Mouse (Mus musculus): ENCODE results near the gene Nfia. TPM values are rescaled to one million over a fixed set of nuclear protein-coding genes. Genes with fewer than 3 reads are reported as not detected.

The Nfia gene
- polyA plus RNA-seq, 1 experiment = 41.2 TPM

DNA sequence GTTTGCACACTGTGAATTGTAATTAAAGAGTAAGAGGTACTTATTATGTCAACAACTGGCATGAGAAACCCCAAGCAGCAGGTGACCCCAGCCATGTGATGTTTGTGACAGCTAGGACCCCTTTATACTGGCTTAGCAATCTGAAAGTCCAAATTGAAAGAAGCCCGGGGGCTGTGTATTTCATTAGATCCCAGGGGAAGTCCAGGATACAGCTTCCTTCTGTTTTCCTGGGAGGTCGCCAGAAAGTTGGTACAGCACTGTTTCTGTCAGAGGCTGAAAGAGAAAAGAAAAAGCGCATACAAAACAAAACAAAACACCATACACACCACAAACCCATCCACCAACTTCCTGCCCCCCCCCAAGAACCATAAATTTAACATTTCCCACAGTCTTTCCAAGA is 164.4 kb downstream of the Nfia start:
- Histone ChIP-seq H3K27ac (ENCODE audit: insufficient read depth, low read length) (no peak overlapping the region), H3K4me3 (replicated peaks; ENCODE audit: insufficient read depth, low read depth, low read length) (no peak overlapping the region), H3K27me3 (ENCODE audit: control insufficient read depth, insufficient read depth, low read length) (no peaks in the 10 kb centered on the region), H3K4me1 (ENCODE audit: control insufficient read depth, insufficient read depth, low read length) (peaks cover 13% of the 10 kb centered on the region)
- TF ChIP-seq CTCF (IDR thresholded peaks at IDR 0.05; ENCODE audit: borderline replicate concordance, insufficient read depth, low read depth, low read length) (no peak), POLR2A (IDR thresholded peaks at IDR 0.05; ENCODE audit: borderline replicate concordance, insufficient read depth, low read length) (no peak)
- 21% methylated on average over 3 of the region's 3 CpGs for WGBS
- DNase-seq = peak in 1 of 2 experiments; percentile 56

DNA sequence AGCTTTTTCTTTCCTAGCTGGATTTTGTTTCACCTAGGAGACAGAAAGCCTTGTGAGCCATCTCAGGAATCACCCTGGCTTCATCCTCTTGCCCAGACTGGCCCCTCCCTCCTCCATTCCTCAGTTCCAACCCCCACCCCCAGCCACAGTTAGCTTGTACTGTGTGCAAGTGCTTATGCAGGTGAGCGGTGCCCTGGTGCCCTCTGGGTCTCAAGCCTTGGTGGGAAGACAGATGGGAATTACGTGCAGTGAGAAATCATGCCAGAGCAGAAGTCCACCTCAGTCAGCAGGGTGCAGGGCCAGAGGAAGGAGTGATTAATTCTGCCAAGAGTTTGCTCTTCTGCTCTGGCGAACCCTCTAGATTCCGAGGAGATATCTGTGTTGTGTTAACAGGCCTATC is 167.0 kb downstream of the Nfia start:
- Histone ChIP-seq H3K4me1 (ENCODE audit: control insufficient read depth, insufficient read depth, low read length) (peaks cover 13% of the 10 kb centered on the region), H3K27me3 (ENCODE audit: control insufficient read depth, insufficient read depth, low read length) (no peaks in the 10 kb centered on the region), H3K27ac (ENCODE audit: insufficient read depth, low read length) (peak overlapping the region; percentile 72), H3K4me3 (replicated peaks; ENCODE audit: insufficient read depth, low read depth, low read length) (no peak overlapping the region)
- TF ChIP-seq POLR2A (IDR thresholded peaks at IDR 0.05; ENCODE audit: borderline replicate concordance, insufficient read depth, low read length) (no peak), CTCF (IDR thresholded peaks at IDR 0.05; ENCODE audit: borderline replicate concordance, insufficient read depth, low read depth, low read length) (no peak)
- 6% methylated on average over 4 of the region's 4 CpGs for WGBS
- DNase-seq = peak; percentile 77 to 87

DNA sequence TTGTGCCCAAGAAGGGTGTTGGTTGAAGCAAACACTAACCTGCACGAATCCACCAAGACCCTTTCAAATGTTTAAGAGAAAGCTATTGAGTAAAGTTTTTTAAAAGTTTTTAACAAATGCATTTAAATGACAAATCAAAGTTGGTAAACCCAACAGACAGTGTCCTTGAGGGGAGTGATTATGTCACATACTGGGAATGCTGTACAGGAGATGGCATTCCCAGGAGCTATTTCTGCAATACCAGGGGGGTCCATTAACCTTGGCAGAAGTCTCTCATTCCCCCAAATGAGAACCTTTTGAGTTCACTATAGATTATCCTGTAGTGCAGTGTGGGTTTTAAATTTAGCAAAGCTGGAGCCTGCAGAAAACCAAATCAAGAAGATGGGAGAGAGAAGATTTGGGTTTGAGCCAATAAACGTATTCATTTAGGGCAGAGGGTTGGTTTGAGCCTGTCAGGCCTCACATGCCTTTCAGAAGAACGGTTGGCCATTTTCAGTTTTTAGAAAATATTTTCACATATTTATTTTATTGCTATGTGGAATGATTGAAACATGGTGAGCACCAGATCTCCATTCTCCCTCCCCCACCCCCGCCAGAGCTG is 167.5 kb downstream of the Nfia start:
- 55% methylated on average over 4 of the region's 4 CpGs for WGBS
- H3K27ac ChIP-seq (ENCODE audit: insufficient read depth, low read length) = peak overlapping the region; percentile 72; the same call in 1 of the 2 replicates

DNA sequence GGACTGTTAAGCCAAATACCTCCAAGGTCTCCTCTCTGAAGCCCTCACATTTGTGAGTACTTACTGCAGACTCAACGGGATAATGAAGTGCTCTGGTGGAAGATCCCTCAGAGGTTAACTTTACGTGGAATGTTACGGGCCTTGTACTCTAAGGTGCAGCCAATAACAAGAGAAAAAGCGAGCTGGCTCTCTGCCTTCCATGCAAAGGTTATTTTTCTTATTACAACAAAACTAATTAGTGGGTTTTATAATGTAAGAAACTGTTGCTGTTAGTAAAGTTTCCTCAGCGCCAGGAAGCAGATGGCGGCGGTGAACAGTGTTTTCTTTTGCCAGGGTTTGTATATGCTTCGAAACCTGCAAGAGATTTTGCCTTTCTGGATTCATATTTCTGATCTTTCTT is 169.1 kb downstream of the Nfia start:
- no peak for TF ChIP-seq CTCF (IDR thresholded peaks at IDR 0.05; ENCODE audit: borderline replicate concordance, insufficient read depth, low read depth, low read length)
- TF ChIP-seq POLR2A (IDR thresholded peaks at IDR 0.05; ENCODE audit: borderline replicate concordance, insufficient read depth, low read length) = no peak
- DNase-seq = peak in 1 of 2 experiments; percentile 38
- no peak overlapping the region for H3K27ac ChIP-seq (ENCODE audit: insufficient read depth, low read length)
- H3K4me1 ChIP-seq (ENCODE audit: control insufficient read depth, insufficient read depth, low read length) = peaks cover 9% of the 10 kb centered on the region
- H3K27me3 ChIP-seq (ENCODE audit: control insufficient read depth, insufficient read depth, low read length) = no peaks in the 10 kb centered on the region
- WGBS = 51% methylated on average over 8 of the region's 8 CpGs
- no peak overlapping the region for H3K4me3 ChIP-seq (replicated peaks; ENCODE audit: insufficient read depth, low read depth, low read length)

More for the DNA sequence above, 167.5 kb downstream of the Nfia start:
- H3K4me1 ChIP-seq (ENCODE audit: control insufficient read depth, insufficient read depth, low read length) = peaks cover 13% of the 10 kb centered on the region
- no peak for DNase-seq
- H3K4me3 ChIP-seq (replicated peaks; ENCODE audit: insufficient read depth, low read depth, low read length) = no peak overlapping the region
- no peaks in the 10 kb centered on the region for H3K27me3 ChIP-seq (ENCODE audit: control insufficient read depth, insufficient read depth, low read length)
- TF ChIP-seq POLR2A (IDR thresholded peaks at IDR 0.05; ENCODE audit: borderline replicate concordance, insufficient read depth, low read length) (no peak), CTCF (IDR thresholded peaks at IDR 0.05; ENCODE audit: borderline replicate concordance, insufficient read depth, low read depth, low read length) (no peak)

DNA sequence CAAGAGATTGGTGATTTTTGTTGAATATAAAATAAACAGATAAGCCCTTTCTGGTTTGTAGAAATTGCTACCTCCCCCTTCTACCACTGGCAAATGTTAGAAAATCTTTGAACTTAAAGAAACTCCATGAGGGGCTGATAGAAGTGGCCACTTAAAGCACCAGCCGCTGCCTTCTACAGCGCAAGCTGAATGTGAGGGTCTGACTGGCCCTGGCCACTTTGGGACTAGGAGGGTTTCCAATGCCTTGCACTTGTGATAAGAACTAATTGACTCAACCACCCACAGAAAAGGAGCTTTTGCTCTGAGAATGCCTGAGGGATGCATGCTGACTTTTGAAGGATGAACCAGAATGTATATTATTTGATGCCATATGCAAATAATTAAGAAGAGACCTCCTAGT is 171.8 kb downstream of the Nfia start:
- H3K27me3 ChIP-seq (ENCODE audit: control insufficient read depth, insufficient read depth, low read length) = no peaks in the 10 kb centered on the region
- 100% methylated on average over 2 of the region's 2 CpGs for WGBS
- no peak overlapping the region for H3K4me3 ChIP-seq (replicated peaks; ENCODE audit: insufficient read depth, low read depth, low read length)
- TF ChIP-seq POLR2A (IDR thresholded peaks at IDR 0.05; ENCODE audit: borderline replicate concordance, insufficient read depth, low read length) = no peak
- no peak for TF ChIP-seq CTCF (IDR thresholded peaks at IDR 0.05; ENCODE audit: borderline replicate concordance, insufficient read depth, low read depth, low read length)
- peaks cover 4% of the 10 kb centered on the region for H3K4me1 ChIP-seq (ENCODE audit: control insufficient read depth, insufficient read depth, low read length)
- no peak for DNase-seq
- no peak overlapping the region for H3K27ac ChIP-seq (ENCODE audit: insufficient read depth, low read length)

DNA sequence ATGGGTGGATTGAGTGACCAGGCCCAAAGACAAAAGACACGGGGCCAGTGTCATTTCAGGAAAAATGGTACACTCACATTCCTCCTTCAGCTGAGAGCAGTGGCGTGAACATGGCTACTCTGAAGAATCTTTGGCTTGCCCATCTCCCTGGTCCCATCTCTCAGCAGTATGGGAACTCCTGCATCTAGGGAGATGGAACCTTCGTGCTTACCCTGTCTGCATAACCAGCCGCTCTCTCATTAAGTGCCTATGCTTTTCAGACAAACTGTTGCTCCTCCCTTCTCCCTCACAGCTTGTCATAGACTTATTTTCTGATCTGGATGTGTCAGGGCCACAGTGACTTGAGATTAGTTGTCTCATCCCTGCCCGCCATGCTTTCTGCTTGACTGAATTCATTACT is 174.9 kb downstream of the Nfia start:
- DNase-seq = no peak
- no peak overlapping the region for H3K27ac ChIP-seq (ENCODE audit: insufficient read depth, low read length)
- peaks cover 4% of the 10 kb centered on the region; the same call in 1 of the 2 replicates for H3K4me1 ChIP-seq (ENCODE audit: control insufficient read depth, insufficient read depth, low read length)
- H3K4me3 ChIP-seq (replicated peaks; ENCODE audit: insufficient read depth, low read depth, low read length) = no peak overlapping the region
- no peaks in the 10 kb centered on the region for H3K27me3 ChIP-seq (ENCODE audit: control insufficient read depth, insufficient read depth, low read length)
- 87% methylated on average over 5 of the region's 5 CpGs for WGBS
- no peak for TF ChIP-seq POLR2A (IDR thresholded peaks at IDR 0.05; ENCODE audit: borderline replicate concordance, insufficient read depth, low read length)

DNA sequence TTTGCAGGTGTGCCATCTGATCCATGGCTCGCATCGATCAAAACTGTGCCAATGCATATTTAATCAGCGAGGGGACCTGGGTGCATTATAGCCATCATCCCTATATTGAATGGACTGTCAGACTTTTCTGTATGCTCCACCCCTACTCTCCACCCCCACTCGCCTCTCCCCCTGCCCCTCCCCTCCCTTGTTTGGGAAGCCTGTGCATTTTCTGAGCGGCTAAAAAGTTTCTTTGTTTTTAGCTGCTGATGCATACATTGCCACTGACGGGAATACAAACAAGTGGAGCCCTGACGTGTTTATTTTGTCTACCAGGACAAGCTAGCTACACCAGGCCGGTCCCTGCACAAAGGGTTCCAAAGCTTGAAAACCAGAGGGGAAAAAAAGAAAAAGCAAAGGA is 175.7 kb downstream of the Nfia start:
- peaks cover 4% of the 10 kb centered on the region; the same call in 1 of the 2 replicates for H3K4me1 ChIP-seq (ENCODE audit: control insufficient read depth, insufficient read depth, low read length)
- H3K27me3 ChIP-seq (ENCODE audit: control insufficient read depth, insufficient read depth, low read length) = no peaks in the 10 kb centered on the region
- H3K27ac ChIP-seq (ENCODE audit: insufficient read depth, low read length) = no peak overlapping the region
- H3K4me3 ChIP-seq (replicated peaks; ENCODE audit: insufficient read depth, low read depth, low read length) = no peak overlapping the region
- DNase-seq = no peak
- TF ChIP-seq POLR2A (IDR thresholded peaks at IDR 0.05; ENCODE audit: borderline replicate concordance, insufficient read depth, low read length) (no peak), CTCF (IDR thresholded peaks at IDR 0.05; ENCODE audit: borderline replicate concordance, insufficient read depth, low read depth, low read length) (no peak)
- WGBS = 57% methylated on average over 8 of the region's 8 CpGs

DNA sequence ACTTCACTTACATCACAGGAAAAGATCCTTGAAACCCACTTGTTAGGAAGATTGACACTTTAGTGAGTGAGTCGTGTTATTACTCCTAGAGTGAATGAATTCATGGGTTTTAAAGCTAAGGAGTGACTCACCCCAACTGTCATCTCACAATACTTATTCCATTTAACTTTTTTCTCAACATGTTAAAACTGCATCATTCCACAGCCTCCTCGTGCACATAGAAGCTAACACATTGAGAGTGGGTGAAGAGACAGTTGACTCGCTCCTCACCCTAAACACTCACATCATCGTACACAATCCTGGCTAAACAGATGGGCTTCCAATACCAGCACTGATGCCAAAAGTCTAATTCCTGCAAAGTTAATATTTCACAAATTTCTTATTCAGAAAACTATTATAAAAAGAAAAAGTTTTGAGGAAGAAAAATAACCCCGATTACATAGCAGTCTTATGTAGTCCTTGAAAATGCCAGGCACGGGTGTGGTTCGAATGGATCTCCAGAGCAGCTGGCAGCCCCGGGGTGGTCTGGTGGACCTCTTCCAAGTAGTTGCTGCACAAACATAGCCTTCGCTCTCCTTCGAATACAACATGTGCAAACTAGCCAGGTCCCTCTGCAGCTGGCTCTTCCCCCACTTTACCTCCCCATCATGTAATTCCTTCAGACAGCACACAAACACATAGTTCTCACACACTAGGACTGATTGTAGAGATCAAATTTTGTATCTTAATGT is 178.0 kb downstream of the Nfia start:
- TF ChIP-seq POLR2A (IDR thresholded peaks at IDR 0.05; ENCODE audit: borderline replicate concordance, insufficient read depth, low read length) (no peak), CTCF (IDR thresholded peaks at IDR 0.05; ENCODE audit: borderline replicate concordance, insufficient read depth, low read depth, low read length) (no peak)
- Histone ChIP-seq H3K27me3 (ENCODE audit: control insufficient read depth, insufficient read depth, low read length) (no peaks in the 10 kb centered on the region), H3K27ac (ENCODE audit: insufficient read depth, low read length) (no peak overlapping the region), H3K4me1 (ENCODE audit: control insufficient read depth, insufficient read depth, low read length) (peaks cover 7% of the 10 kb centered on the region; the same call in 1 of the 2 replicates), H3K4me3 (replicated peaks; ENCODE audit: insufficient read depth, low read depth, low read length) (no peak overlapping the region)
- 34% methylated on average over 10 of the region's 10 CpGs for WGBS
- no peak for DNase-seq
